Mouse (Mus musculus) forebrain, embryonic 10.5 days (tissue): ENCODE measurements at regions not wholly inside any gene's neighbourhood (a gene's known extent, or its start where the extent isn't known, plus 50 kb on each side); places are given as distances from the start of the nearest gene placed in this dataset.

Source experiments
- DNase-seq: peaks from one replicate; pipeline ENCODE4 v3.0.0-alpha.2; 2017; ENCODE audit warnings: low spot score; ENCODE audit errors: extremely low spot score
- H3K27ac ChIP-seq: fragments of 300-500 bp; sonication (generic); 2 replicates; pipeline ENCODE4 v1.5.1; 2016; ENCODE audit warnings: mild to moderate bottlenecking
- H3K27me3 ChIP-seq: fragments of 300-500 bp; sonication (generic); 2 replicates; pipeline ENCODE4 v1.6.1; 2016; ENCODE audit warnings: mild to moderate bottlenecking; ENCODE audit not compliant: poor library complexity, severe bottlenecking
- H3K36me3 ChIP-seq: fragments of 300-500 bp; sonication (generic); replicated peaks from 2 replicates; pipeline ENCODE4 v1.6.1; 2016; ENCODE audit warnings: mild to moderate bottlenecking, moderate library complexity
- H3K4me1 ChIP-seq: fragments of 300-500 bp; sonication (generic); 2 replicates; pipeline ENCODE4 v1.6.1; 2016
- H3K4me3 ChIP-seq: fragments of 300-500 bp; sonication (generic); 2 replicates; pipeline ENCODE4 v1.5.1; 2016; ENCODE audit warnings: mild to moderate bottlenecking, moderate library complexity
- H3K9me3 ChIP-seq: fragments of 300-500 bp; sonication (generic); 2 replicates; pipeline ENCODE4 v1.6.1; 2016; ENCODE audit warnings: mild to moderate bottlenecking, moderate library complexity
- WGBS: fragments of 180-500 bp; shearing (Covaris S2); methylation state at CpG from one replicate; pipeline ENCODE4 v1.1.7; 2016; 5-methylcytosine and 5-hydroxymethylcytosine counted together

GRCm38 (mm10) chr15:97515773-97516172, 189.9 kb downstream of the Rpap3 start:
- 81% methylated on average over 4 of the region's 4 CpGs for WGBS
- Histone ChIP-seq H3K27me3 (no peaks in the 10 kb centered on the region), H3K4me1 (no peaks in the 10 kb centered on the region), H3K36me3 (no peaks in the 10 kb centered on the region), H3K27ac (no peak overlapping the region), H3K4me3 (no peak overlapping the region), H3K9me3 (no peaks in the 10 kb centered on the region)
- no peak for DNase-seq

- Histone ChIP-seq H3K4me1 (no peaks in the 10 kb centered on the region), H3K36me3 (no peaks in the 10 kb centered on the region), H3K9me3 (peaks cover 9% of the 10 kb centered on the region; the same call in 1 of the 2 replicates), H3K27me3 (no peaks in the 10 kb centered on the region), H3K4me3 (no peak overlapping the region), H3K27ac (no peak overlapping the region)
- 94% methylated on average over 16 of the region's 16 CpGs for WGBS
- DNase-seq = no peak
Measured at GRCm38 (mm10) chr15:97507656-97508306, 197.8 kb downstream of the Rpap3 start.

GRCm38 (mm10) chr15:97507176-97507575, 198.4 kb downstream of the Rpap3 start:
- Histone ChIP-seq H3K4me3 (no peak overlapping the region), H3K4me1 (no peaks in the 10 kb centered on the region), H3K36me3 (no peaks in the 10 kb centered on the region), H3K27me3 (no peaks in the 10 kb centered on the region), H3K27ac (no peak overlapping the region), H3K9me3 (peaks cover 9% of the 10 kb centered on the region; the same call in 1 of the 2 replicates)
- no peak for DNase-seq
- WGBS = 95% methylated on average over 11 of the region's 11 CpGs

GRCm38 (mm10) chr15:97505715-97506114, 199.9 kb downstream of the Rpap3 start:
- H3K36me3 ChIP-seq = no peaks in the 10 kb centered on the region
- no peak overlapping the region for H3K4me3 ChIP-seq
- WGBS = 87% methylated on average over 11 of the region's 11 CpGs
- H3K27me3 ChIP-seq = no peaks in the 10 kb centered on the region
- no peaks in the 10 kb centered on the region for H3K4me1 ChIP-seq
- H3K27ac ChIP-seq = no peak overlapping the region
- no peak for DNase-seq
- peaks cover 9% of the 10 kb centered on the region; the same call in 1 of the 2 replicates for H3K9me3 ChIP-seq

GRCm38 (mm10) chr15:97504325-97504724, 201.3 kb downstream of the Rpap3 start:
- no peak overlapping the region for H3K4me3 ChIP-seq
- H3K27me3 ChIP-seq = no peaks in the 10 kb centered on the region
- no peak for DNase-seq
- H3K4me1 ChIP-seq = no peaks in the 10 kb centered on the region
- no peaks in the 10 kb centered on the region for H3K36me3 ChIP-seq
- no peak overlapping the region for H3K27ac ChIP-seq
- H3K9me3 ChIP-seq = no peaks in the 10 kb centered on the region
- 100% methylated on average over 1 of the region's 1 CpGs for WGBS

- no peaks in the 10 kb centered on the region for H3K4me1 ChIP-seq
- 91% methylated on average over 7 of the region's 7 CpGs for WGBS
- no peak for DNase-seq
Measured at GRCm38 (mm10) chr15:97502056-97502455, 203.6 kb downstream of the Rpap3 start.

GRCm38 (mm10) chr15:97501420-97501819, 204.2 kb downstream of the Rpap3 start:
- Histone ChIP-seq H3K4me3 (no peak overlapping the region), H3K36me3 (no peaks in the 10 kb centered on the region), H3K9me3 (no peaks in the 10 kb centered on the region; the same call in 1 of the 2 replicates), H3K27ac (no peak overlapping the region), H3K27me3 (no peaks in the 10 kb centered on the region), H3K4me1 (no peaks in the 10 kb centered on the region)
- DNase-seq = no peak
- WGBS = 93% methylated on average over 9 of the region's 9 CpGs

More at GRCm38 (mm10) chr15:97502056-97502455, 203.6 kb downstream of the Rpap3 start:
- Histone ChIP-seq H3K27me3 (no peaks in the 10 kb centered on the region), H3K9me3 (no peaks in the 10 kb centered on the region; the same call in 1 of the 2 replicates), H3K4me3 (no peak overlapping the region), H3K27ac (no peak overlapping the region), H3K36me3 (no peaks in the 10 kb centered on the region)

- H3K36me3 ChIP-seq = no peaks in the 10 kb centered on the region
- WGBS = 77% methylated on average over 4 of the region's 4 CpGs
- peaks cover 7% of the 10 kb centered on the region for H3K9me3 ChIP-seq
- H3K4me1 ChIP-seq = no peaks in the 10 kb centered on the region
- no peak overlapping the region for H3K27ac ChIP-seq
- H3K4me3 ChIP-seq = no peak overlapping the region
- no peak for DNase-seq
- H3K27me3 ChIP-seq = no peaks in the 10 kb centered on the region
Measured at GRCm38 (mm10) chr15:97499821-97500385, 205.7 kb downstream of the Rpap3 start.

GRCm38 (mm10) chr15:97499240-97499639, 206.4 kb downstream of the Rpap3 start:
- no peaks in the 10 kb centered on the region for H3K27me3 ChIP-seq
- H3K9me3 ChIP-seq = peaks cover 7% of the 10 kb centered on the region
- H3K4me3 ChIP-seq = no peak overlapping the region
- DNase-seq = no peak
- H3K4me1 ChIP-seq = no peaks in the 10 kb centered on the region
- H3K27ac ChIP-seq = no peak overlapping the region
- WGBS = 86% methylated on average over 5 of the region's 5 CpGs
- H3K36me3 ChIP-seq = no peaks in the 10 kb centered on the region

GRCm38 (mm10) chr15:97498375-97498774, 207.2 kb downstream of the Rpap3 start:
- DNase-seq = no peak
- Histone ChIP-seq H3K9me3 (peaks cover 7% of the 10 kb centered on the region), H3K4me1 (no peaks in the 10 kb centered on the region), H3K27me3 (no peaks in the 10 kb centered on the region), H3K36me3 (no peaks in the 10 kb centered on the region), H3K4me3 (no peak overlapping the region), H3K27ac (no peak overlapping the region)
- WGBS = 83% methylated on average over 3 of the region's 3 CpGs

GRCm38 (mm10) chr15:97496026-97496425, 209.6 kb downstream of the Rpap3 start:
- Histone ChIP-seq H3K36me3 (no peaks in the 10 kb centered on the region), H3K9me3 (peaks cover 15% of the 10 kb centered on the region), H3K4me3 (no peak overlapping the region), H3K27me3 (no peaks in the 10 kb centered on the region), H3K4me1 (no peaks in the 10 kb centered on the region), H3K27ac (no peak overlapping the region)
- 85% methylated on average over 3 of the region's 3 CpGs for WGBS
- DNase-seq = no peak

- Histone ChIP-seq H3K9me3 (peaks cover 15% of the 10 kb centered on the region), H3K27ac (no peak overlapping the region), H3K4me1 (no peaks in the 10 kb centered on the region), H3K27me3 (no peaks in the 10 kb centered on the region), H3K4me3 (no peak overlapping the region), H3K36me3 (no peaks in the 10 kb centered on the region)
- no peak for DNase-seq
- WGBS = 88% methylated on average over 5 of the region's 5 CpGs
Measured at GRCm38 (mm10) chr15:97493340-97493739, 212.3 kb downstream of the Rpap3 start.

- no peak for DNase-seq
- Histone ChIP-seq H3K9me3 (peaks cover 20% of the 10 kb centered on the region), H3K27me3 (no peaks in the 10 kb centered on the region), H3K4me1 (no peaks in the 10 kb centered on the region), H3K27ac (no peak overlapping the region), H3K4me3 (no peak overlapping the region), H3K36me3 (no peaks in the 10 kb centered on the region)
- WGBS = 78% methylated on average over 7 of the region's 7 CpGs
Measured at GRCm38 (mm10) chr15:97491796-97492195, 213.8 kb downstream of the Rpap3 start.
